Comparison of ENCODE assay signal across 8 mouse cellular contexts in the genomic region with DNA sequence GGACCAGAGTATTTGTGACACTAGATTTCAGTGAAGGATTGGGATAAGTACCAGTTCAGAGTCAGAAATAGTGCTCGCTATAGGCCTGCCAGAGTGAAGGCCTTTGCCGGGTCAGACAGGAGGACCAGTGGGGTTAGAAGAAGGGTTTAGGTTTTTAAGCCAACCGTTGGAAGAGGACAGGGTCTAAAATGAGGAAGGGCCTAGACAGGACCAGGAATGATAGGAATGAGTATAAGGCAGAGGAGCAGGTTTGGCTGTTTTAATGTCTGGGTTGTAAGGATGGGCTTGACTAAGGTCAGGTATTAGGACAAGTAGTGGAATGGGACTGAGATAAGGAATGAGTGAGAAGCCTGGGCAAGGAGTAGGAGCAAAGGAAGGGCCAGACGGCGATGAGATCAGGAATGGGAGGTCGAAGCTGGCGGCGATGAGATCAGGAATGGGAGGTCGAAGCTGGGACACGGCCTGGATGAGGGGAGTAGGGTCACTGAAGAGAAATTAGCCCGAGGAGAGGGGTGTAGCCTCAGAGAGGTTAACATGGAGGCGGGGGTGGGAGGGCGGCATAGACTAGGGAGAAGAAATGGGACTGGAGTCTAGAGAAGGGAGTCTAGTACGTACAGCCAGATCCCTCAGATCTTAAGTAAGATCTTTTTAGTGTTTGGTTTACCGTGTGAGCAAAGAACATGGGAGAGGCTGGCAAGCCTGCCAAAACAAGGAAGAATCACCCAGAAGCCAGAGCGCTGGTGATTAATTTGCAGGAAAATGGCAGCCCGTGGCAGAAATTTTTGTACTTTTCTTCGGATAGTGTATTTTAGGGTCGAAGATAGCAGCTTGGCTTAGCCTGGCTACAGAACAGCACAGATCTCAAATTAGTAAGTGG. TPM values are rescaled to one million over a fixed set of nuclear protein-coding genes. Genes with fewer than 3 reads are reported as not detected.
A peak's percentile ranks its signal among the peaks of the same experiment; 100 is the strongest.
DNase-seq lines count a peak whose midpoint lies in the region; ATAC-seq and TF ChIP-seq lines count a peak whose summit lies in the region.

No protein-coding gene starts in this region.

- ATAC-seq in cerebellum, adult (ENCODE audit: insufficient number of reproducible peaks, low FRiP score, low TSS enrichment), result 0 out of 2 replicates have a peak, but pooled peaks have one; percentile 20
- ATAC-seq in midbrain, embryonic 14.5 days (ENCODE audit: low FRiP score, low TSS enrichment), result 0 out of 2 replicates have a peak, but pooled peaks have one; percentile 15
- ATAC-seq in inflammation-experienced regulatory T-cells, adult 6 months, result no peak

- TF ChIP-seq CTCF in spleen, adult 2 months (IDR thresholded peaks at IDR 0.05; ENCODE audit: extremely low read depth, insufficient read depth, insufficient read length, insufficient replicate concordance), result no peak
- no peak for TF ChIP-seq CTCF in embryonic fibroblast, embryonic 13.5 days (IDR thresholded peaks at IDR 0.05; ENCODE audit: borderline replicate concordance, insufficient read depth, low read length)

- H3K27me3 ChIP-seq in spleen, adult 2 months (ENCODE audit: control insufficient read depth, insufficient read depth, low read length), result 0 out of 2 replicates have a peak, but pooled peaks cover 1% of the 10 kb centered on the region
- H3K27me3 ChIP-seq in midbrain, embryonic 14.5 days (ENCODE audit: control insufficient read depth, insufficient read depth, low read length), result no peaks in the 10 kb centered on the region

- no peak for TF ChIP-seq POLR2A in spleen, adult 2 months (IDR thresholded peaks at IDR 0.05; ENCODE audit: low read depth, low read length)
- TF ChIP-seq POLR2A in embryonic fibroblast, embryonic 13.5 days (IDR thresholded peaks at IDR 0.05; ENCODE audit: low read depth, low read length), result peak; percentile 34

- peak overlapping the region; percentile 98; the same call in 1 of the 2 replicates for H3K27ac ChIP-seq in spleen, adult 2 months (ENCODE audit: insufficient read depth, low read length)
- peak overlapping the region; percentile 75 for H3K27ac ChIP-seq in embryonic fibroblast, embryonic 13.5 days (ENCODE audit: insufficient read depth, low read length)
- H3K27ac ChIP-seq in midbrain, embryonic 14.5 days (replicated peaks; ENCODE audit: low read depth, low read length), result no peak overlapping the region; the same call in 1 of the 2 replicates

- no peak for DNase-seq in cerebellum, adult 11-12 months
- no peak for DNase-seq in spleen, adult 2 months (ENCODE audit: low read depth in 1 of 2, low spot score in 2 of 2)
- no peak for DNase-seq in spleen, postnatal 36 days (ENCODE audit: low spot score in 2 of 2)
- DNase-seq in induced T-regulatory cell, adult 2 months (ENCODE audit: low read depth), result peak; percentile 35
- DNase-seq in midbrain, embryonic 14.5 days, result peak; percentile 23

- H3K9me3 ChIP-seq in midbrain, embryonic 14.5 days (ENCODE audit: control insufficient read depth, low read length), result no peaks in the 10 kb centered on the region

- peak overlapping the region; percentile 94 for H3K9ac ChIP-seq in midbrain, embryonic 14.5 days (replicated peaks; ENCODE audit: low read length)

- peak overlapping the region; percentile 68 for H3K4me2 ChIP-seq in midbrain, embryonic 14.5 days (ENCODE audit: low read length)

- peaks cover 25% of the 10 kb centered on the region for H3K4me1 ChIP-seq in spleen, adult 2 months (ENCODE audit: control insufficient read depth, insufficient read depth, insufficient read length)
- H3K4me1 ChIP-seq in embryonic fibroblast, embryonic 13.5 days (ENCODE audit: control insufficient read depth, insufficient read depth, low read length), result peaks cover 12% of the 10 kb centered on the region
- peaks cover 25% of the 10 kb centered on the region for H3K4me1 ChIP-seq in midbrain, embryonic 14.5 days (ENCODE audit: control insufficient read depth, insufficient read depth, low read length)

- H3K4me3 ChIP-seq in spleen, adult 2 months (ENCODE audit: extremely low read depth, insufficient read depth, insufficient read length), result peak overlapping the region; percentile 98
- peak overlapping the region; percentile 92 for H3K4me3 ChIP-seq in embryonic fibroblast, embryonic 13.5 days (ENCODE audit: insufficient read depth, low read length)
- H3K4me3 ChIP-seq in midbrain, embryonic 14.5 days (replicated peaks; ENCODE audit: low read depth, low read length), result peak overlapping the region; percentile 89

- H3K36me3 ChIP-seq in spleen, adult 2 months (ENCODE audit: control insufficient read depth, insufficient read depth, low read length), result no peaks in the 10 kb centered on the region
- H3K36me3 ChIP-seq in midbrain, embryonic 14.5 days (ENCODE audit: control insufficient read depth, insufficient read depth, low read length), result no peaks in the 10 kb centered on the region

- WGBS in spleen, adult 2 months, result 52% methylated on average over 19 of the region's 19 CpGs
- 19% methylated on average over 19 of the region's 19 CpGs for WGBS in midbrain, embryonic 14.5 days

RNA-seq across cellular contexts. Expression of a gene that starts 1.4 kb away (rescaled TPM):
- polyA plus RNA-seq in spleen, adult 2 months (2012; rRNA removed), result 12.1 and 12.8 TPM in 2 replicates
- polyA plus RNA-seq in embryonic fibroblast, embryonic 13.5 days (2011; ENCODE audit: insufficient read length, low read depth, missing spikeins), result 31.1 and 35.4 TPM in 2 replicates
- 12.6 and 13.9 TPM in 2 replicates for polyA plus RNA-seq in midbrain, embryonic 14.5 days (2014; fragmentation: Nextera tagmentation; extraction: Ambion mirVana)
- 10 to 100 TPM in 2 of 3 experiments, 1 to 10 TPM in 1; 5.2 to 11.9 (median 10.6) TPM for polyA plus RNA-seq in inflammation-experienced regulatory T-cells, adult 6 months (2017; shearing (Covaris generic))

Comparison
In these comparisons a context has a peak if more than half of its experiments do, and no peak if none do; other contexts are left out.
1. DNase-seq: peak in induced T-regulatory cell, adult 2 months (single experiment) and midbrain, embryonic 14.5 days (single experiment); none in cerebellum, adult 11-12 months (single experiment), spleen, adult 2 months (0 of 2) and spleen, postnatal 36 days (0 of 2).
2. Peak in every context shown above with its lines, with median percentiles within 50 percentile points of each other: H3K4me3 ChIP-seq.